Mouse (Mus musculus): ENCODE results near the gene Gnb4. TPM values are rescaled to one million over a fixed set of nuclear protein-coding genes. Genes with fewer than 3 reads are reported as not detected.

The Gnb4 gene
- total RNA-seq (2021) (10 to 100 TPM; 24.9 to 63.2 TPM), polyA plus RNA-seq (2012; rRNA removed) (11.8 and 13.0 TPM in 2 replicates)
- long read RNA-seq, full-length matches to known transcripts = 58 of 66 reads
- long read RNA-seq, partial matches to known transcripts = 2 of 66 reads
- long read RNA-seq, other reads (novel, unspliced or antisense) = 6 of 66 reads

DNA sequence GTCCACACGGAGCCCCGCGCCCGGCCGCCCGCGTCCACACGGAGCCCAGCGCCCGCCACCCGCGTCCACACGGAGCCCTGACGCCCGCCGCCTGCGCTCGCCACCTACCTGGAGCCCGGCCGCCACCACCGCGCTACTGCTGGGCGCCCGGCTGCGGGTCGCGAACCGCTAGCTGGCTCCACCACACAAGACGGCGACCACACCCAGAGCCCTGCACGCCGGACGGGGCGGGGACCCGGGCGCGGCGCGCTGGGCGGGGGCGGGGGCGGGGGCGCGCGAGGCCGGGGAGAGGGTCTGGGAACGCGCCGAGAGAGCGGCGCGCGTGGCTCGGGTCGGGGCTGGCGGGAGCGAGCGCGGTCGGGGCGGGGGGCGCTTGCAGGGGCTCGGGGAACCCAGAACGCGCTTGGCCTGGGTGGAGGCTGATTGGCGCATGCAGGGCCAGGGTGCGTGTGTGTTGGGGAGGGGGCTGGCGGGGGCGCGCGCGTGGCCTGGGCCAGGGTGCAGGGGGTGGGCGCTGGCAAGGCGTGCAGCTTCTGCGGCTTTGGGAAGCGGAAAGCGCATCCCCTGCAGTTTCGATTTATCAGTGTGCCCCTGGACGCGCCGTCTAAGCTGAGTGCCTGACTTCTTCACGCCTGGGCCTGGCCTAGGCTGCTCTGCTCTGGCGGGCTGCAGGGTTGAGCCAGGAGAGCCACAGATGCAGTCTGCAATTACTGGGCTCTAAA lies at the start of gene Gnb4:
Gnb4 (minus strand) TSS at position 255 of the 722 bp plus-strand sequence.
- DNase-seq = peak; percentile 67

DNA sequence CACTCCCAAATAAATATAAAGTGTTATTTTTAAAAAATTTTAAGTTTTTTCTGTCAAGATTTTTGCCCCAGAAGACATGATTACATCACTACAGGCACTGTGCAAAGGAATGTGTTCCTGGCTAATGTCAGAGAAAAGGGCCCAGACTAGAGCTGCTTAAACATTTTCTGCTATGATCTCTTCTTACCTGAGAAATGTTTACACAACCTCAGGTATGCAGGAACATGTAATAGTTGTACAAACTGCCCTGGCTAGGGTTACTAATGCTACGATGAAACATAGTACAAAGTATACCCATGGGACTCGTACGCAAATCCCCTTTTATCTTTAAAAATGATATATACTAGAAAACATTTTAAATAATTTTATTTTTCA lies 45.2 kb upstream of the Gnb4 start:
- DNase-seq = no peak

GRCm38 (mm10) chr3:32660831-32661555 lies 44.6 kb upstream of the Gnb4 start:
- no peak for DNase-seq

DNA sequence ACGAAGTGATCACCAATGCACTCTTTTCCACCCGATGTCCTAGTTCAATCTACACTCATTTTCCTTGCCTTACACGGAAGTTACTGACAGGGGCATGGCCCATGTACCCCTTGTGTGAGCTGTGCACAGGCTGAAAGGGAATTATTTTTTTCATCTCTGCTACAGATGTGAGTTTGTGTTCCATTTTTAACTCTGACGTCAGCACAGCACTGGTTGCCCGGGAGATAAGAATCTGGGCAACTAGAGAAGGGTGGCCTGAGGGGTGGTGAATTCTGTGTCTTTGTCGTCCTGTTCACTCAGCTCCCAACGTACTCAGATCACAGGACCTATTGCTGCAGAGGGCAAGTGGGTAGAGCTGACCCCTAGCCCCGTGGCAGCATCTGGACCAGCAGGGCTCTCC lies 43.9 kb upstream of the Gnb4 start:
- DNase-seq = peak; percentile 62

DNA sequence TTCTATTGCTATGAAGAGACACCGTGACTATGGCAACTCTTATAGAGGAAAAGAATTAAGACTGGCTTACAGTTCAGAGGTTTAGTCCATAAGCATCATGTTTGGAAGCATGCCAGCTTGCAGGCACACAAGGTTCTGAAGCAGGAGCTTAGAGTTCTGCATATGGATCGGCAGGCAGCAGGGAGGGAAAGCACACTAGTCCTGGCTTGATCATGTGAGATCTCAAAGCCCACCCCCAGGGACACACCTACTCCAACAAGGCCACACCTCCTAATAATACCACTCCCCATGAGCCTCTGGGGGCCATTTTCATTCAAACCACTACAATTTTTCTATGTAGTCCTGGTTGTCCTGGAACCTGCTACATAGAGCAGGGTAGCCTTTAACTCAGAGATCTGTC lies 43.1 kb upstream of the Gnb4 start:
- DNase-seq = no peak

DNA sequence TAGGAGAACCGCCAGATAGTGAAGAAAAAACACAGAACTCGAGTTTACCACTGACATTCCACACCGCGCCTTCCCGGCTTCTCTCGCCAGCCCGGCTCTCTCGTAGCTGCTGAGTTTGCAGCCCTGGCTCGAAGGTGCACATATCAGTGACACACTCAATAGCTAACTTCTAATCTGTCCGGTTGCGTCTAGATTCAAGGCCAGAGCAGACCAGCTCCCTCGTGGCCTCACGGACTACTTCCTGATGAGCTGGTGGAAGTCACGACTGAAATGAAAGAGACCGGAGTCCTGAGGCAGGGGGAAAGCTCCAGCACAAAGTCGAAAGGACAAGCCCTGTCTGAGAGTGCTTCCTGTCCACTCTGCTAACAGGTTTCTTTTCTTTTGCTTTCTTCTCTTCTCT lies 42.4 kb upstream of the Gnb4 start:
- DNase-seq = peak; percentile 53

DNA sequence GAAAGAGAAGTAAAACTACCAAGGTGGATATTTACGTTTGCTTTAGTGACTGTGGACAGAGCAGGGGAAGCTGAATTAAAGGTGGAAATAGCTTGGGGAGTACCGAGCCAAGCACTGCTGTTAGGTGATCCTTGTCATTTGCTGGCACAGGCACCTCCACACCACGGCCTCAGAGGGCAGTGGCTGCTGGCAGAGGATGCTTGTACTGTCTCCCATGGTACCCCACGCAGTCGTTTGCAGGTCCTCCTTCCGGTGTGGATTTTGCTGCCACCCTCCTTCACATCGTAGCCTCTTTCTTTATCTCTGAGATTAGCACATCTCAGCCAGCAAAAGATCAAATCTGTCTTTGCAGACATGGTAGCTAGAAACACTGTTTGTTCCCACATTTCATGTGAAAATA lies 42.0 kb upstream of the Gnb4 start:
- no peak for DNase-seq

- no peak for DNase-seq
Observed at GRCm38 (mm10) chr3:32656398-32656994, 40.1 kb upstream of the Gnb4 start.

DNA sequence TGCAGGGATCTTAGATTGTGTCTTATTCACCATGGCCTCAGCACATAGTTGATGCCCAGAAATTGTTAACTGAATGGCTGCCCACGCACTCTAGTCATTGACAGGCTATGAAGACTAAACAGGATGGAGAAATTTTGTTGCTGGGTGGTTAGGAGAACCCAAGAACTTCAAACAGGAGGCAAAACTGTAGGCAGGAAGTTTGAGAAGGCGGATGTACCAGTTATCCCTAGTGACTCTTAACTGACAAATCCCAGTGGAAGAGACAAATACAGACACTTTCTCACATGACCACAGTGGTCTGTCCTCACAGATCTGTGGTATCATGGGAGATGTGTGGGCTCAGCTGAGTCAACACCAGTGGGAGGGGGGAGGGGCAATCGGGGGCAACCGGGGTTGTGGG lies 39.6 kb upstream of the Gnb4 start:
- DNase-seq = no peak

DNA sequence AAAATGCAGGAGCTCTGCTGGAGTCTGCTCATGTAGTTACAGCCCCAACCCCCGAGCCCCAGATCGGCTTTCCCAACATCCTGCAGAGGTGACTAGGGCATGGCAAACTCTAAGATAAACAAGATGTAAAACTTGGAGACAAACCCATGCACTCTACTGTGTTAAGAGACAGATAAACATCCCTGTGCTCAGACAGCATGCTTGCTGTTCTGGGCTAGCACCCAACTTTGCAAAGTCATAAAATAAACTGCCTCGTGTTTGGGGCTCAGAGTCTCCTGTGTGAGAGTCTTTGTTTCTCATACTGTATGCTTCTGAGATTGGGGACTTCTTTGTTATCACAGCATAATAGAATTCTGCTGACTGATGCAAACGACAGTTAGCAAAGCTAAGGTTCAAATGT lies 36.4 kb upstream of the Gnb4 start:
- DNase-seq = no peak

GRCm38 (mm10) chr3:32649284-32649683 lies 32.9 kb upstream of the Gnb4 start:
- DNase-seq = no peak

GRCm38 (mm10) chr3:32646918-32647317 lies 30.5 kb upstream of the Gnb4 start:
- no peak for DNase-seq

- no peak for DNase-seq
Observed at GRCm38 (mm10) chr3:32644751-32645150, 28.4 kb upstream of the Gnb4 start.

GRCm38 (mm10) chr3:32642116-32642515 lies 25.7 kb upstream of the Gnb4 start:
- no peak for DNase-seq

GRCm38 (mm10) chr3:32638240-32638639 lies 21.9 kb upstream of the Gnb4 start:
- DNase-seq = no peak

DNA sequence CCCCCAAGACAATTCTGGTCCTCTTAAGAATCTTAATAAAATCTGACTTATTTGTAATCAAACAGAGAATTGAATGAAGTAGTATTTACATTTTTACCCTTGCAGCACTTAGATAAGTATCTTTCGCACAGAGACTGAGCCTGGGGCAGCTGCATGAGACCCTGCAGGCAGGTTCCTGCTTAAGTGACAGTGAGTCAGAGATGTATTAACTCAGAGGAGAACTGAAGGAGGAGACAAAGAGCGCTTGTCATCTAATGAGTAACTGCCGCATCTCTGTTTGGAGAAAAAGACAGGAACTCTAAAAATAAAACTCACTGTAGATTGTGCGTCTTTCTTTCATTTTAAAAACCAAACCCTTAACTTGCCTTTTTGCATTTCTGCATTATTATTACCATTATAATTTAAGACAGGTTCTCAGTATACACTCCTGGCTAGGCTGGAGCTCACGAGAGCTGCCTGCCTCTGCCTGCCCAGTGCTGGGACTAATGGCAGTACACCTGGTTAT lies 16.4 kb upstream of the Gnb4 start:
- no peak for DNase-seq

GRCm38 (mm10) chr3:32630210-32630609 lies 13.8 kb upstream of the Gnb4 start:
- no peak for DNase-seq

DNA sequence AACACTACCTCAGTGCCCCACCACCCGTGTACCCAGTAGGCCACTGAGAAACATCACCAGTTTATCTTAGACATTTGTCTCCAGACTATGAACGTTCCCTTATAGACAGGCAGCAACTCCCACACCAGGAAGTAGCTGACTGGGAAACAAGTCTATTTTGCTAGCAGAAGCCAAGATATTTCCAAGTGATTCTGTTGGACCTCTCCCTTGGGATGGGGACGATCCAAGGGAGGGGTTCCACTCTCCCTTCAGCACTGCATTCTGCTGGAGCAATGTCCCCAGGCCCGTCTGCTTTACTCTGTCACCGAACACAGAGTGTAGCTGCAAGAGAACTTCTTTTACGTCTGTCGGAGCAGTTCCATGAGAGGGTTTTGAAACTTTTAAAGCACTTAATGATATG lies 11.8 kb upstream of the Gnb4 start:
- no peak for DNase-seq

DNA sequence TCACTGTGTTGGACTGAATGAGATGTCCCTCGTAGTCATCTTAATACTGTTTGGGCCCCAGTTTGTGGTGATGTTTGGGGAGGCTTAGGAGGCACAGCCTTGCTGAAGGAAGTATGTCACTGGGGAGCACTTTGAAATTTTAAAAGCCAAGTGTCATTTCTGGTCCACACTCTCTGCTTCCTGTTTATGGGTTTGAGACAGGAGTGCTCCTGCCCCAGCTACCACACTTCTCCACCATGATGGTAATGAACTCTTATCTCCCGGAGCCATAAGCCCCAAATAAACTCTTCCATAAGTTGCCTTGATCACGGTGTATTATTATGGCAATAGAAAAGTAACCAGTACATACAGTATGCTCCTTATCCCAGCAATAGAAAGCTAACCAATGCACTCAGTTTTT lies 5.7 kb upstream of the Gnb4 start:
- no peak for DNase-seq

- no peak for DNase-seq
Observed at GRCm38 (mm10) chr3:32621658-32622057, 5.3 kb upstream of the Gnb4 start.

DNA sequence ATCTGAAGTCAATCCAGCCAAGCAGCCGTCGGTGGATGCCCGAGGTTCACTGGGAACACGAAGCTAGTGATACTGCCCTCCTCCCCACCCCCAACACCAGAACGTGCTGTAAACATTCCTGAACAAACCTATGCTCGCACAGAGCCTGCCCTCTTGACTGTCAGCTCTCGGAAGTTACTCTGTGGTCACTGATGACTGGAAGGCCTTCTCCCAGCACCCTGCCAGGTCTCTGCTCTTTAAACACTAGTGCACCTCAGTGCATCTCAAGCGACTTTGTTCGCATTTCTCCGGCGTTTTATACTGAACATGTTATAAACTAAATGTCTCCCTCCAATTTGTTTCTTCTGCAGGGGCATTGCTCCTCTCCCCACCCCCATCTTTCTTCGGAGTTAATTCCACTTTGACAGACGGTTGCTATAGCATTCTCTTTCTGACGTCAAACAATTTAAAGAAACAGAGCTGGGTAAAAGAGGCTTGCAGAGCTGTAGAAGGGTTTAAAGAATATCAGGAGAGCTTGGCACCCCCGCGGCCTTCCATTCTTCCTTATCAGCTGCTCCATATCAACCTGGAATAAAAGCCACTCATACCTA lies 763 bp upstream of the Gnb4 start:
- no peak for DNase-seq

DNA sequence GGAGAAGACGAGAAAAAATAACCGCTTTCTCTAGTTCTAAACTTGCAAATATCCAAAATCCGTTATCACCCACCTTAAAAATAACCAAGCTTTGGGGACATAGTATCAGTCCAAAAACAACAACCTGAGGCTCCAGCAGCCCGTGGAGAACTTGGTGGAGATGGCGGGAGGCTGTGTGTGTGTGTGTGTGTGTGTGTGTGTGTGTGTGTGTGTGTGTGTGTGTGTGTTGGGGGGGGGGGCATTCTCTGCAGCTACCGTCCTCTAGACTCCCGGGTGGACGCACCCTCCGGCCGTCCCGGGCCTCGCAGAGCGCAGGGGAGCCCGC lies 417 bp downstream of the Gnb4 start:
- no peak for DNase-seq

DNA sequence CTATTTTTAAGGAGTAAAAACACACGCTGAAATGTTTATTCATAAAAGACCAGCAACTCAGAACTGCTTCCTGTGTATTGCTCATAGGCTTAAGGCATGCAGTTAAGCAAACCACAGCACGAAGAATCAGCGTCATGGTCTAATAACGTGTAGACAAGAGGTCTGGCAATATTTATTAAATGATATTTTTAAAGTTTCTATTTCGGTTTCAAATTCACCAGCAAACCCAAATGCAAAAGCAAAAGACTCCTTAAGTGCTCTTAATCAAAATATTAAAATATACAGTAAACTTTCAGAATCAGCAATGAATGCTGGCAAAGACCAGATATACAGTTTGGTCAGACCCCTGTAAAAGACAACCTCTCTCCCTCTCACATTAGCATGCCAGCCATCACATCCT lies 1.0 kb downstream of the Gnb4 start:
- DNase-seq = no peak

All from adrenal gland, adult 2 months (tissue).